Mouse (Mus musculus): ENCODE results near the gene Gm47841.

- TF ChIP-seq CTCF (conservative IDR thresholded peaks at IDR 0.05; ENCODE audit: low read length) (no peak), POU5F1 (IDR thresholded peaks at IDR 0.05; ENCODE audit: borderline replicate concordance, low read length) (no peak), NANOG (IDR thresholded peaks at IDR 0.05; ENCODE audit: borderline replicate concordance, low read length) (no peak)
These were observed 35.8 kb downstream of the Gm47841 start for GRCm38 (mm10) chr15:101011352-101011751.
